Mouse (Mus musculus) ES-E14 (cell line): ENCODE measurements around the gene Otx1. TPM values are rescaled to one million over a fixed set of nuclear protein-coding genes. Genes with fewer than 3 reads are reported as not detected.
A peak's percentile ranks its signal among the peaks of the same experiment; 100 is the strongest.

Experiments used
- DNase-seq: peaks from one replicate; pipeline ENCODE4 v3.0.0-alpha.2; 2013; ENCODE audit warnings: low read depth, low spot score
- H3K27ac ChIP-seq: 2 replicates; pipeline ENCODE4 v1.5.1; 2012; ENCODE audit warnings: low read depth, mild to moderate bottlenecking, low read length, moderate library complexity, mixed read lengths; ENCODE audit not compliant: poor library complexity, insufficient read depth, severe bottlenecking
- H3K36me3 ChIP-seq: 2 replicates; pipeline ENCODE4 v1.6.1; 2012; ENCODE audit warnings: mild to moderate bottlenecking, low read length, moderate library complexity, mixed read lengths; ENCODE audit not compliant: control insufficient read depth, poor library complexity, insufficient read depth, severe bottlenecking
- H3K4me1 ChIP-seq, 2 experiments: fragments of 150-350 bp in 1 of 2; sonication (generic) in 1 of 2; 2 replicates each; pipeline ENCODE4 v1.6.1; 2012; ENCODE audit warnings: low read length in 2 of 2, mild to moderate bottlenecking in 1 of 2, mixed read lengths in 1 of 2; ENCODE audit not compliant: control insufficient read depth in 2 of 2, insufficient read depth in 2 of 2, poor library complexity in 1 of 2
- H3K4me3 ChIP-seq, 2 experiments: fragments of 150-350 bp in 1 of 2; sonication (generic) in 1 of 2; 2 replicates each; pipeline ENCODE4 v1.5.1; 2012; ENCODE audit warnings: low read length in 2 of 2, low read depth in 1 of 2, mild to moderate bottlenecking in 1 of 2, mixed read lengths in 1 of 2; ENCODE audit not compliant: insufficient read depth in 1 of 2, poor library complexity in 1 of 2, severe bottlenecking in 1 of 2
- H3K9ac ChIP-seq: 2 replicates; pipeline ENCODE4 v1.6.1; 2012; ENCODE audit warnings: low read depth, mild to moderate bottlenecking, low read length, mixed read lengths; ENCODE audit not compliant: poor library complexity, insufficient read depth, severe bottlenecking
- H3K9me3 ChIP-seq: fragments of 150-350 bp; sonication (generic); 2 replicates; pipeline ENCODE4 v1.6.1; 2012; ENCODE audit warnings: low read depth, mild to moderate bottlenecking, low read length; ENCODE audit not compliant: control insufficient read depth, insufficient read depth
- CHD2 ChIP-seq: IDR thresholded peaks from 2 replicates; pipeline ENCODE4 v1.6.1; 2014; ENCODE audit warnings: mild to moderate bottlenecking, low read depth, low read length, inconsistent platforms
- HCFC1 ChIP-seq: IDR thresholded peaks from 2 replicates; pipeline ENCODE4 v1.6.1; 2012; ENCODE audit warnings: low read length, inconsistent platforms, borderline replicate concordance; ENCODE audit not compliant: insufficient read depth
- MAFK ChIP-seq: IDR thresholded peaks from 2 replicates; pipeline ENCODE4 v1.6.1; 2014; ENCODE audit warnings: mild to moderate bottlenecking, low read depth, low read length, inconsistent platforms; ENCODE audit not compliant: insufficient read depth
- ZC3H11A ChIP-seq: IDR thresholded peaks from 2 replicates; pipeline ENCODE4 v1.6.1; 2012; ENCODE audit warnings: low read depth, mild to moderate bottlenecking, inconsistent platforms, low read length, borderline replicate concordance
- ZNF384 ChIP-seq: IDR thresholded peaks from 2 replicates; pipeline ENCODE4 v1.6.1; 2012; ENCODE audit warnings: low read depth, low read length, inconsistent platforms
- in situ Hi-C, 2 experiments: fragments of 600-800 bp; cut with MboI; formaldehyde crosslinking; loops; one replicate each; pipeline ENCODE4 v1.15.1; 2025; ENCODE audit warnings: low sequenced_read_pairs in 2 of 2, inconsistent platforms in 1 of 2; ENCODE audit not compliant: unreplicated experiment in 2 of 2
- total RNA-seq: library from RNA; depleted of rRNA; stranded (reverse); fragments of 300-350 nt; gene quantifications from 2 replicates; pipeline ENCODE4 v1.2.3, GENCODE M21; 2012

Gene Otx1
- total RNA-seq, 1 experiment = not detected

DNA sequence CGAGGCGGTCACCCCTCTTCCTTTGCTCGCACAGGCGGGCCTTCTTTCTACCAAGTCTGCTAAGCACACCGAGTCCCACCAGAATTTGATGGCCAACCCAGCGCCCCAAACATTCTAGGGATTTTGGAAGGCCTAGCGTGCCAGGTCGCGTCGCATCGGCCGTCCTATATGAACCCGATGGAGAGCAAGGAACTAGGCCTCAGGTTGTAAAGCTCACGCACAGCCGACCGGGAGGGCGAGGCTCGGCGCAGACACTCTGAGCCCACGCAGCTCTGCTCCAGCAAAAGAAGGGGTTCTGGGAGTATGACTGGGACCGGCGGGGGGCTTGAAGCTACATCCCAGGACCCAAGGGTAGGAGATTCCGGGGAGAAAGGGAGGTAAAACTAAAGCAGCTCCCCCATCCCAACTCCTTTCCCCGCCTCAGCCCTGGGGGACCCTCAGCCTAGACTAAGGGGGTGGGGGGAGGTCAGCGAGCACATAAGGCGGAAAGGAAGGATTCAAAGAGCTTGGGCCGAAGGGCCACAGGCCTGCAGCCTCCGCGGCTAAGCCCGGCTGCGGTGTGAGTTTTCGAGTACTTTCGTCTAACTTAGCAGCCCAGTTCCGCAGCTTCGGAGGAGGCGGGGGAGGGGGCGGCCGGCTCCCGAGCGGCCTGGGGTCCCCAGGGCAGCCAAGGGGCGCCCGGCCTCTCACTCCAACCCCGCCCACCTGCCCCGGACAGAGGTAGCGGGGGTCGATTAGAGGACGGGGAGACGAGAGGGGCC is 2.2 kb downstream of the Otx1 start:
- peak; percentile 15 for DNase-seq
- in situ Hi-C loops = no loop called here
- Histone ChIP-seq H3K36me3 (no peaks in the 10 kb centered on the region), H3K9me3 (no peaks in the 10 kb centered on the region), H3K4me3 (peak overlapping the region; percentile 57 to 71), H3K27ac (no peak overlapping the region), H3K9ac (no peak overlapping the region), H3K4me1 (peaks cover 0 to 4% of the 10 kb centered on the region in 2 experiments; a peak in 1 of 4 replicates)
- TF ChIP-seq HCFC1 = no peak
- no peak for TF ChIP-seq CHD2
- no peak for TF ChIP-seq MAFK
- no peak for TF ChIP-seq ZNF384

DNA sequence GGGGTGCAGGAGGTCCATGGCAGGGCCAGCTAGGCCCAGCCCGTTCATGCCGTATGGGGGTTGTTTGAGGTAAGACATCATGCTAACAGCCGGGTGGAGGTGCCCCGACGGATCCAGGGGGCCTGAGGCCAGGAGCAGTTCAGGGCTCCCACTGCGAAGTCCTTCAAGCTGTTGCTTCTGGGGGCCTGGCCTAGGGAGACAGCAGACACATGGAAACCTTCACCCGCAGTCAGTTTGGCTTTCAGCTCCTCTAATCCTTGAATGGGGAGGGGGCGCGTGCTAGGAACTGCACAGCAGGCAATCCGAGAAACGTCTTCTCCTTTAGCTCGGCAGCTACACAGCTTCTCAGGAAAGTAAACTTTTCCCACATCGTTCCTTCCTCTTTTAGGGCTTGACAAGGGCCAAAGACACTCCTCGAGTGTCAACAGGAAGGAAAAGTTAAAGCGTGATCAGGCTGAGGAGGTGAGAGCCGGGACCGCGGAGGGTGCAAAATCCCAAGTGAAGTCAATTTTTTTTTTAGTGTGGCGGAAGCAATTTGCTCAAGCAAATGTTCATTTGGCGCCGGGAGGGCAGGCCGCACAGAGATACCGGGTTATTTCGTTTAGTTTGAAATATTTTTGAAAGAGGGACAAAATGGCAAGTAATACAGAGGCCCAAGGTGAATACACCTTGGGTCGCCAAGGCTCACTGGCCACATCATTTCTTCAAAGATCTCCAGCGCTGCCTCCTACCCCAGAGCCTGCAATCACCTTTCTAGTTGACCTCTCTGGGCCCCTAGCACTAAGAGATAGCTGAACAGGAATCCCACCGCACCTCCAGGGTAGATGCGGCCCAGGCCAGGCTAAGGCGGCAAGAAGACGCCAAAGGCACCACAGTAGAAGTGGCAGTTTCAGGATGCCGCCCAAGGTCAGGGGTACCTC is 3.0 kb downstream of the Otx1 start:
- Histone ChIP-seq H3K4me1 (peaks cover 0 to 4% of the 10 kb centered on the region in 2 experiments; a peak in 1 of 4 replicates), H3K27ac (no peak overlapping the region)

DNA sequence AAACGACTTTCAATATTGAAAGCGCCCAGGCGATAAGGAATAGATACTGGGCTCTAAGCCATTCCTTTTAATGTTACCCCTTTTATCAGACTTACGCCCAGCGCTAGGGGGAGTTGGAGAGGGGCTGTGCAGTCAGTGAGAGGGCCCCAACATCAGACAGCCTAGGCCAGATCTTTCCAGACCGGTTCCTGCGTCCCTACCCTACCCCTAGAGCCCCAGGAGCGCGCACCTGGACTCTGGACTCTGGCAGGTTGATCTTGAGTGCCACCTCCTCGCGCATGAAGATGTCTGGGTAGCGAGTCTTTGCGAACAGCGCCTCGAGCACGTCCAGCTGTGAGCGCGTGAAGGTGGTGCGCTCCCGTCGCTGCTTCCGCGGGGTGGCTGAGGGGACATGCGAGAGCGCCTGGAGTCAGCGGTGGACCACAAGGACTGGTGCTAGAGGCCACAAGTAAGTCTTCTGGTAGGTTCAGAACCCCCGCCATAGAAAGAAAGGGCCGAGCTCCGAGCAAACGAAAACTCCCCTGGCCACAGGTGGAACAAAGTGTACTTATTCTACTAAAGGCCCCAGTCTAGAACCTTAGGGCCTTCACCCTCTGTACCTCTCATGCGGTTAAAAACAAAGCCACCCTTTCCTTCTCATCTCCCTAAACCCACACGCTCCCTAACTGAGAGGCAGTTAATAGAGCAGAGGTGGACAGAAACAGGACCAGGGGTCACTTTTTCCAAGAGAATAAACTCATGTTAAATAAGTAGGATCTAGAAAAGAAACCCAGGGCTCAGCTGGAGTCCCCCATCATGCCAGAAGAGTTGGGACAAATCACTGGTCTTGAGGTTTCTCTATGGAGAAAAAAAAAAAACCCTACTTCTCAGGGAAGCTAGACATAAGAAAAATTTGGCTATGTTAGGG is 4.3 kb downstream of the Otx1 start:
- Histone ChIP-seq H3K9ac (no peak overlapping the region), H3K36me3 (no peaks in the 10 kb centered on the region), H3K9me3 (no peaks in the 10 kb centered on the region), H3K27ac (no peak overlapping the region), H3K4me3 (no peak overlapping the region; a peak in 1 of 4 replicates), H3K4me1 (peaks cover 0 to 4% of the 10 kb centered on the region in 2 experiments; a peak in 1 of 4 replicates)
- DNase-seq = peak; percentile 26
- in situ Hi-C loops = no loop called here
- no peak for TF ChIP-seq HCFC1
- TF ChIP-seq ZNF384 = 0 out of 2 replicates have a peak, but pooled peaks have one; percentile 31

More for the DNA sequence above, 3.0 kb downstream of the Otx1 start:
- TF ChIP-seq ZC3H11A = no peak
- TF ChIP-seq CHD2 = no peak
- no peak for TF ChIP-seq ZNF384
- TF ChIP-seq HCFC1 = no peak
- no peak for TF ChIP-seq MAFK
- Histone ChIP-seq H3K4me3 (no peak overlapping the region), H3K9ac (no peak overlapping the region), H3K36me3 (no peaks in the 10 kb centered on the region), H3K9me3 (no peaks in the 10 kb centered on the region)
- peak; percentile 19 for DNase-seq
- in situ Hi-C loops = no loop called here

DNA sequence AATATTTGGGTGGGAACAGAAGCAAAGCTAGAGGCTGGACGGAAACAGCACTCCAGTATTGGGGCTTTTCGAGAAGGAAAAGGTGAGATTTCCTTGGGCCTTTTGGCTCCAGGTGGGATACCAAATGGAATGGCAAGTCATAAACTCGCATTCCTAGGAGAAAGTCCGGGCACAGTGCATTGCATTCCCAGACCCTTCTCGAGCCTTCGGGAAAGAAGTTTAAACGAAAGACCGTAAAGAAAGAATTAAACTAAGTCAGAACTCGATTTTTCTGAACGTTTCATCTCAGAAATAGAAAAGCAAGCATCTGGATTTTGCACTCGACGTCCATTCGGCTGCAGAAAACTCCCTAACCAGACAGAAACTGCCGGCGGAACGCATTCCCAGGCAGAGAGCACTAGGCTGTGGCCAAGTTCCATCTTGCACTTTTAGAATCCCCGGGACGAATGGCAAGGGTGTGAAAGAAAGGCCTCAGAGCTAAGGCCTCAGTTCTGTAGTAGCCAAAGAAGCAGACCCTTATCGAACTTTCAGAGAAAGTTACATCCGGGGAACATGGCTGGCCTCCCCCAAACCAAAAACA is 5.0 kb downstream of the Otx1 start:
- Histone ChIP-seq H3K36me3 (no peaks in the 10 kb centered on the region), H3K27ac (no peak overlapping the region), H3K4me1 (peaks cover 0 to 4% of the 10 kb centered on the region in 2 experiments; a peak in 1 of 4 replicates), H3K9ac (no peak overlapping the region), H3K9me3 (no peaks in the 10 kb centered on the region), H3K4me3 (no peak overlapping the region; a peak in 1 of 4 replicates)
- no peak for TF ChIP-seq ZNF384
- no peak for TF ChIP-seq MAFK
- TF ChIP-seq CHD2 = no peak
- TF ChIP-seq HCFC1 = no peak
- no peak for TF ChIP-seq ZC3H11A
- in situ Hi-C loops = no loop called here
- DNase-seq = no peak
